Mouse (Mus musculus) gastrocnemius, postnatal 4 days (tissue): Measurements from ENCODE around the gene Olfr1423. TPM values are rescaled to one million over a fixed set of nuclear protein-coding genes. Genes with fewer than 3 reads are reported as not detected.
"Not testable (repeated sequence)": the region's sequence is repeated elsewhere in the genome, so short reads cannot be mapped to it uniquely, and the experiment has no call there.

Experiments
- DNase-seq, 2 experiments: peaks; one replicate each; pipeline ENCODE4 v3.0.0; 2021 to 2022; ENCODE audit warnings: low spot score in 2 of 2, mixed read lengths in 2 of 2
- total RNA-seq, 2 experiments: library from RNA; stranded (reverse); gene quantifications; 2 replicates each; pipeline ENCODE4 v1.2.3; 2021

The Olfr1423 gene
- total RNA-seq, 2 experiments from 2014 or later, result not detected

DNA sequence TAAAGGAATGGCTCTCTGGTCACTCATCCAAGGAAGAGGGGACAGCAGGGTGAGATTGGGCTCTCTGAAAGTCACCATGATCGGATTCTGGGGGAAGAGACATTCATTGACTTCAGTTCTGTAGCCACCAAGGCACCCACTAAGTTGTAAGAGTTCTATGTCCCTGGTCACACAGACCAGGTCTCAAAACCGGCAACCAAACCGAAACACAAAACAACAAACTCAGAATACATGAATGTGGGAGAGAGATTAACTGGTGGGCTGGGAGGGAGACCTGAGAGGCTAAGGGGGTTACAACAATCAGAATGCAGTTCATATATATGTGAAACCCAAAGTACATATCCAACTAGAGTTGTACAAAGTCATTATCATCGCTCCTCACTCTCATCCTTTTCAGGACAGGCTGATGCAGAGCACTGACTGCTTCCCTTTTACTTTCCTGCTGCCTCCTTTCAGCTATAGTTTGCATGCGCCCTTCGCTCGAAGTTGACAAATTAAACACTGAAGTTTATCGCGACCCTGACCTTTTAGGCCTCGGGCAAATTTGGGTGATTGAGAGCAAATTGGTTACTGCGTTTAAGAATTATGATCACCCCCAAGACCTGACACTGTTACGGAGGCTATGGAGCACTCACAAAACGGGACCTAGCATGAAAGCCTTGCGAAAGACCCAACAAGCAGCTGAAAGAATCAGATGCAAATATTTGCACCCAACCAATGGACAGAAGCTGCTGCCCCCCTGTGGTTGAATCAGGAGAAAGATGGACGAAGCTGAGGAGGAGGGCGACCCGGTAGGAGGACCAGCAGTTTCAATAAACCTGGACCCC is 33.8 kb downstream of the Olfr1423 start:
- peak in 1 of 2 experiments; percentile 30 for DNase-seq

GRCm38 (mm10) chr19:12006361-12006947 is 34.7 kb downstream of the Olfr1423 start:
- no peak for DNase-seq

DNA sequence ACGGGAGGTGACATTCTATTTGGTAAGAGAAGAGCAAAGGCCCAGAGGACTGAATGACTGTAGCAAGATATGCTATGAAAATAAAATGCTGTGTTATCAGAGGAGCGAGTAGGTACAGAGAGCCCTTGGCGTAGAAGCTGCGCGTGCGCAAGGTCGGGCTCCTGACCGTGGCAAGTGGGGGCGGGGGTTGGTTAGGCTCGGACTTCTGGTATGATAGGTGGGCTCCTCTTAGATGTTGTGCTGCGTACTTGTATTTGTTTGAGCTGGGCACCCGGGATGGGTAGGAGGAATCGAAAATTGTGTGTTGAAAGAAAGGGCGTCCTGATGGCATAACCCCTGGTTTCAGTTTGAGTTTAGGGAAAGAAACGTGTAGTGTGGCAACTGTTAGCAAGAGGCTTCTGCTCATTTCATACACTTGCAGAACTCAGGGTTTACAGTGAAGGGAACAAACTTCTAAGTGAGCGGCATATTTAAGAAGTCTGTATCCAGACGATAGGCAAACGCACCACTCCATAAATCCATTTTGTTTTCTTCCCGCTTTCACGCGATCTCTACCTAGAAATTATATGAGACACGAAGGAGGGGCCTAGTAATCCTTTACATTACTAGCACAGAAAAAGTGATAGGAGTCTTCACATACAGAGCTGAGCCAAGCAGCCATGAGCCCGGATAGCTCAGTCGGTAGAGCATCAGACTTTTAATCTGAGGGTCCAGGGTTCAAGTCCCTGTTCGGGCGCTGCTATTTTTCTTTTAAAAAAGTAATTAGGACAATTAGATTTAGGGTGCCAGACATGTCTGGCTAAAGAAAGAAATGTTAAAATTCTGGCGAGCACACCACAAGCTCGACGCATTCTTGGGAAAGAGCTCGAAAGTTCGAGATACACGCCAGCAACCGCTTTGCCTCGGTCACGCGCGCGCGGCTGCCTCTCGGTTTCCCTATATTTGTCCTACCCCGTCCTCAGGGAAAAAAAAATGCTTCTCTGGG is 35.4 kb downstream of the Olfr1423 start:
- peak; percentile 66 to 79 for DNase-seq

DNA sequence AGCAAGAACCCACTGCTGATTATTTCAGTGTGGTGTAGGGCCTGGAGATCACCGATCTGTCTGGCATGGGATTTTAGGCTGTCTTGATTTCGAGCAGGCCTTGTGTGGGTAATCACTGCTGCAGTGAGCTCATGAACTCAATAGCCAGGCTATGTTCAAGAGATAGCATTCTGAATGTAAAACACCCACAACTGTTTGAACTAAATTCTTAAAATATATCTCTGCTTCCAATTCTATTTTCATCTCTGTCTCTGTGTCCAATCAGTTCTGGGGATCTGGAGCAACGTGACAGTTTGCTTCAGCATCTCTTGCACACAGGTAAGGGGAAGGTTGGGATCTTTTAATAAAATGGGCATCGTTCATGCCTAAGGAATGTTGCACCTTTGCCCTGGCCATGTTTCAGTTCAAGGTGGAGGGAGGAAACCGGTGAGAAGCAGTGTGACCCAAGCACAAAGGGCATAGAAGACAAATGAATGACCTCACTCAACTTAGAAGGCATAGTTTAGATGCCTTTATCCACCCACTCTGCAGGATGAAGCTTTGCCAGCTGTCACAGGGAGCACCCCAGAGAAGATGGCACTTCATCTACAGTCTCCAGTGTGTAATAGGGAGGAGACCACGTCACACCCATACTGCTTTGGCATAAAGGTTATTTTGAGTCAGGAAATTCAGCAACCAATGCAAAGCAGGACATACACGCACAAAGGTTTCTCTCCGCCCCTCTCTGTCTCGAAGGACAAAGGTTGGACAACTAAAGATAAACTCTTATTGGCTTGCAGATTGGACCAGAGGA is 36.7 kb downstream of the Olfr1423 start:
- DNase-seq, result no peak

DNA sequence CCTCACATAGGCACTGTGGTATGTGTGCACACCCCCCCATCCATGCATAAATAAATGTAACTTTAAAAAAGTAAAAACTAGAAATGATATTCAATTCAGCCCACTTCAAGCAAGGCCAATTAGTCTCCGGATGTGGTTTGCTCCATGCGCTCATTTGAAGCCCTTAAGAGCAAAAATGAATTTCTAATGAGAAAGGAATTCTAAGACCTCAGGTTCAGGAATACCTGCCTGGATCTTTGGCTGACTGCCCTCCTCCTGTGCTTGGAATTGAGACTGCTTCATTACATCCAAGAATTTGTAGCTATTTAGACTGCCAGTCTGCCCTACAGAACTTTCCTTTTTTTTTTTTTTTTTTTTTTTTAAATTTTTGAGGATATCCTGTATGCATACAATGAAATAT is 37.5 kb downstream of the Olfr1423 start:
- no peak for DNase-seq

GRCm38 (mm10) chr19:12002791-12003190 is 38.3 kb downstream of the Olfr1423 start:
- DNase-seq, result no peak

GRCm38 (mm10) chr19:12002125-12002524 is 39.0 kb downstream of the Olfr1423 start:
- DNase-seq, result no peak

DNA sequence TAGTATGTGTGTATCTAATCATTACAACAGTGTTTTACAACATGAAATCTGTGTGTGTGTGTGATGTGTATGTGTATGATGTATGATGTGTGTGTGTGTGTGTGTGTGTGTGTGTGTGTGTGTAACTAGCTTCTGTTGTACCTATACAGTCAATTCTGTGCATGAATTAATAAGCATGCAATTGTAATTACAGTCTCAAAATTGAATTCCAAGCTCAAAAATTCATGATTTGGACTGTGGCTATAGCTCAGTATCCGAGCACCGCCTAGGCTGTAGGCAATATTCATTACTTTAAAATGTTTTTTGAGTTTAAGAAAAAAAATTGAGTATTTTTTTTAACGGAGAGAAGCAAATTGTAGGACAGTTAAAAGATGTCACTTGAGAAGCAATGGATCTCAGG is 39.4 kb downstream of the Olfr1423 start:
- DNase-seq, result no peak

DNA sequence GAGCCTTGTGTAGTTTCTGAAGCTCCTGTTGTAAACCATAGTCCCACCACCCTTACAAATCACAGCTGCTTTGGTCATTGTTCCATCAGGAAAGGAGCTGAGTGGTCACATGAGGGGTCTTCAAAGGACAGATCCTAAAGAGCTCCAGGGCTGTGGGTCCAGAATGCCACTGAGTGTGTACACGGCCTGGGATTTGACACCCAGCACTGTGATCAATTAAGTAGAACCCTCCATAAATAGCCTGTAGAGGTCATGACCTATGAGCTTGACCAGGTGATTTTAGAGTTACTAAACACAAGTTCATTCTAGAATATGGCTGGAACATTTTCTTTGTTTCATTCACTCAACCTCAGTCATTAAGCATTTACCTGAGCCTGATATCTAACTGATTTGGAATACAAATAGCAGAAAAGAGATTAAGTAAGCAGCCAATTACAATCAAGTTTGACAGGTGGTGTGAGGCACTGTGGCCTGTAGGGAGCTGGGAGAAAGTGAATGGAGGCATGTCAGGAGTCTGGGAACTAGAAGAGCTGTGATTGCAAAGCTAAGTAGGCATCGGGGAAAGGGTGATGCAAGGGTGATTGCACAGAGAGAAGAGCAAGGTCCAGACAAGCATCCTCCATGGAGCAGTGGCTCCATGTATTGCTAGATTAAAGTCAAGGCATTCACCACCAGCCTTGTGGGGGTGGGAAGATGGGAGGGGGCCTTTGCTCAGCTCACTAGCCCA is 45.2 kb downstream of the Olfr1423 start:
- DNase-seq, result no peak

- no peak for DNase-seq
These were observed 46.2 kb downstream of the Olfr1423 start for GRCm38 (mm10) chr19:11994703-11995431.

- DNase-seq, result no peak
These were observed 48.6 kb downstream of the Olfr1423 start for GRCm38 (mm10) chr19:11992441-11993029.

DNA sequence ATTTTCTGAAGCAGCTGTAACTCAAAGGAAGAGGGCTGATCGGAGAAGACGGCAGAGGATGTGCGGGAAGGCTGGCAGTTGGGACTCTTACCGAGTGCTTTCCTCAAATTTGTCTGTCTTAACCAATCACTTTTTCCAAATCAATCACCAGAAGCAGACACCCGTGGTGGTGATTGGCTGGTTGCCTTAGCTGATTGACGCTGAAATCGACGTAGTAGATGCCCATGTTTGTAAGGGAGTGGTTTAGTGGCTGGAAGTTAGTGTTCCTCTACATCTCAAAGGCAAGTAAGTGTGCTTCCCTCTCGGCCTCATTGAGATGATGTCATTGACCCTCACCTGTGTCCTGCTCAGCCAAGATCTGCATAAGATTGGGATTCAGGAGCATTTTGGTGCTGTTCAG is 49.1 kb downstream of the Olfr1423 start:
- DNase-seq, result no peak

DNA sequence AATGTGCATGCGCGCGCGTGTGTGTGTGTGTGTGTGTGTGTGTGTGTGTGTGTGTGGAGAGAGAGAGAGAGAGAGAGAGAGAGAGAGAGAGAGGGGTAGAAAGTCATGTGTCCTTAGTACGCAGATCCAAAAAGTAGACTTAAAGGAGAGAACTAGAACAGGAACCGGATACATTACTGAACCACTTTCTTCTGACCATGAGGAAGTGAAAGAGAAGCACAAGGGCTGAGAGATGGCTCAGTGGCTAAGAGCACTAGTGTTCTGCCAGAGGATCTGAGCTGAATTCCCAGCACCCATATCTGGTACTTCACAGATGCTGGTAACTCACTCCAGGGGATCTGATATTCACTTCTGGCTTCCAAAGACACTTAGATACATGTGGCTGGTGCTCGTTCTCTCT is 51.8 kb downstream of the Olfr1423 start:
- DNase-seq, result no peak

- DNase-seq, result no peak
These were observed 53.3 kb downstream of the Olfr1423 start for GRCm38 (mm10) chr19:11987841-11988240.

DNA sequence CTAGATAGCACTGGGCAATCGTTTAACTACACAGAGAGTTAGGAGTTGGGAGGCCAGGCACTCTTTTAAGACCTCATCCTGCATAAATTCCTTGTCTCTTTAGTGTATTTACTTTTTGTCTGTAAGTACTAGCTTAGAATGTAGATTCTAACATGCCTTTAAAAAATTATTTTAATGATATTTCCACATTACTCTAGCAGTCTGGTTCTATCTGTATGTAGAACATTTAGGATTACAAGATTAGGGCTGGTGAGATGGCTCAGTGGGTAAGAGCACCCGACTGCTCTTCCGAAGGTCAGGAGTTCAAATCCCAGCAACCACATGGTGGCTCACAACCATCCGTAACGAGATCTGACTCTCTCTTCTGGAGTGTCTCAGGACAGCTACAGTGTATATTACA is 56.5 kb downstream of the Olfr1423 start:
- not testable (repeated sequence) for DNase-seq
